Mouse (Mus musculus) bone marrow macrophage, adult 2 months (primary cell): Measurements from ENCODE around the gene Fgf4.

ENCODE experiments used
- CTCF ChIP-seq: IDR thresholded peaks from 2 replicates; pipeline ENCODE4 v1.5.1; 2012; ENCODE audit warnings: low read depth, mild to moderate bottlenecking, low read length, moderate library complexity
- POLR2A ChIP-seq: IDR thresholded peaks from 2 replicates; pipeline ENCODE4 v1.6.1; 2012; ENCODE audit warnings: mild to moderate bottlenecking, low read depth, low read length, borderline replicate concordance

DNA sequence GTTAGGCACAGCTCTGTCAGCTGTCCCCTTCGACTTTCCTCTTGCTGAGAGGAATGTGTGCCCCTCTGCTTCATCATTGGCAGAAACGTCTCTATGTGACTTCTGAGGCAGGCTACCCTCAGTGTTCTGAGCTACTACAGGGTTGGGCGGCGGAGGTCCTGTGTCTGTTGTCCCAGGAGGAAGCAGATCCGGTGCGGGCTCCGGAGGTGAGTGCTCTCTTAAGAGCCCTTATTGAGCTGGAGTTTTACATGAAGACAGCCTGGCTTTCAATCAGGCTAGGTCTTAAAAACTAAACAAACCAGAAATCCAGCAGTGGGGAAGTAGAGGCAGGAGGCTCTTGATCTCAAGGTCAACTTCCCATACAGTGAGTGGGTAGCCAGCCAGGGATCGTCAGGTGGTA, 20.4 kb downstream of the Fgf4 start:
- TF ChIP-seq POLR2A (no peak), CTCF (no peak)
